Mouse (Mus musculus) left cerebral cortex, postnatal 36 days (tissue): ENCODE data around the gene Pnpla5. TPM values are rescaled to one million over a fixed set of nuclear protein-coding genes. Genes with fewer than 3 reads are reported as not detected.

Experiments used
- DNase-seq, 2 experiments: peaks; one replicate each; pipeline ENCODE4 v3.0.0; 2021 to 2022; ENCODE audit warnings: low spot score in 2 of 2, mixed read lengths in 1 of 2
- intact Hi-C: fragments of 180-260 bp; cut with DNase I; formaldehyde crosslinking; loops from one replicate; pipeline ENCODE4 v1.15.1; 2025
- microRNA-seq: library from miRNA; unstranded; fragments of <30 nt; microRNA quantifications from one replicate; pipeline ENCODE4 v1.2.0, GENCODE M21; 2022
- total RNA-seq, 2 experiments: library from RNA; stranded (reverse); gene quantifications; 2 replicates each; pipeline ENCODE4 v1.2.3; 2021

The Pnpla5 gene
- total RNA-seq, 2 experiments from 2014 or later: not detected

DNA sequence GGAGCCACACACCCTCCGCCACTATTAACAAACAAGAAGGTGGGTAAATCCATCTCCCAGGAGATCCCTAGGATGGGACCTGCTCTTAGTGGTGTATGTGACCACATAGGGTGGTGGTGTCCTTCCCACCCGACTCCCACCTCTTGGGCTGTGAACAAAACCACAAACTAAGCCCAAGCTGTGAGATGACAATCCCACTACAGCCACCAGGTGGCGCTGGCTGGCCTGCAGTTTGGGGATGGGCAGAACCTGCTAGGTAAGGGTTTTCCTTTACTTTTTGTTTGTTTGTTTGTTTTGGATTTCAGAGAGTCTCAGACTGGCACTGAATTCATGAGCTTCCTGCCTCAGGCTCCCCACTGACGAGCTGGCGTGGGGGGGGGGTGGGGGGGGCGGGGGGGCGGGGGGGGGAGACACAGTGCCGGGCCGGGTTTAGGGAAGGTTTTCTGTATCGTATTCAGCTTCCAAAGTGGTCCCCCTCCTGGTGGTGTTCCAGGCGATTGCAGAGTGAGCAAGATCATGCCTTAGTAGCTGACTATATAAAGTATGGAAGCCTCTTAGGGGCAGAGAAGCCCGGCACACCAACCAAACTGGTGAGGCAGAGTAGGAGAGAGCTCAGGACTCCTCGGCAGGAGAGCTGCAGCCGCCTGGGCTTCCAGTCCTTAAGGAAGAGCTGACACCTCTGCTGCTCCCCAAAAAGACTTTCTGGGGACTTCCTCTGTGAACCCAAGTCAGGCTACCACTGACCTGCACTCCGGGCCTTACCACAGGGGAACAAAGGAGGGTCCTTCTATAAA lies 48.9 kb downstream of the Pnpla5 start:
- peak; percentile 71 to 78 for DNase-seq
- intact Hi-C loops: loop anchor here (2.0 to 5.0 kb wide), 2 partner anchors 312 to 557 kb away; no protein-coding TSS in a partner anchor

DNA sequence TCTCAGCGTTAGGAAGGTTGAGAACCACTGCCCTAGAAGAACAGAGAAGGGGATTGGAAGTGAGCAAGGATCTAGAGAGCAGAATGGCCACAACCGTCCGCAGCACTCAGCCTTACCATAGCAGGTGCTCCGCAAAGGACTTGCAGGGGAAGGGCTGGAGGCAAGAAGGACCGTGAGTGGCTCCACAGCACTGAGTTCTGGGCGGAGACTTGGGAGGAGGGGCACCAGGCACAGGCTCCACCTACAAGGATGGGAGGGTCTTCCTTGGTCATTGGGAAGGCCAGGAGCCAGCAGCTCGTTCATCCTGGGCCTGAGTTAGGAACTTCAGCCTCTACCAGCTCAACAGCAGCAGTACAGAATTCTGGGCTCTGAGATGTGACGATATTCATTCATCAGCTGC lies 49.9 kb downstream of the Pnpla5 start:
- DNase-seq: no peak
- intact Hi-C loops: loop anchor here (2.0 to 5.0 kb wide), 2 partner anchors 311 to 558 kb away; no protein-coding TSS in a partner anchor

DNA sequence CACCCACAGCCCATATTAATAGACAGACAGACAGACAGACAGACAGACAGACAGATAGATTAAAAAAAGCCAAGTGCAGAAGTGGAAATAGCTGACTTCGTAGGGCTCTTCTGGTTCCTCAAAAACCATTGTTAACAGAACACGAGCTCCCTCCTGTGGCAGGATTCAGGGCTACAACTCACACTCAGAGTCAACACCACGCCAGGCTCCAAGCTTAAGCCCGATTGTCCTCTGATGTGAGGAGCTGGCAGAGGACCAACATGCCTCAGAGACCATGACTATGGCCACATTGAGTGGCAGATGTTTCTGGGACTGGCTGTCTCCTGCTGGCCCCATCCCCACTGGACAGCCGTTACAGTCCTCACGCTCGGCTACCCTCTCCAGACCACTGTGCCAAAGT lies 50.7 kb downstream of the Pnpla5 start:
- peak; percentile 73 to 85 for DNase-seq
- intact Hi-C loops: loop anchor here (2.0 to 5.0 kb wide), 2 partner anchors 310 to 559 kb away; no protein-coding TSS in a partner anchor

DNA sequence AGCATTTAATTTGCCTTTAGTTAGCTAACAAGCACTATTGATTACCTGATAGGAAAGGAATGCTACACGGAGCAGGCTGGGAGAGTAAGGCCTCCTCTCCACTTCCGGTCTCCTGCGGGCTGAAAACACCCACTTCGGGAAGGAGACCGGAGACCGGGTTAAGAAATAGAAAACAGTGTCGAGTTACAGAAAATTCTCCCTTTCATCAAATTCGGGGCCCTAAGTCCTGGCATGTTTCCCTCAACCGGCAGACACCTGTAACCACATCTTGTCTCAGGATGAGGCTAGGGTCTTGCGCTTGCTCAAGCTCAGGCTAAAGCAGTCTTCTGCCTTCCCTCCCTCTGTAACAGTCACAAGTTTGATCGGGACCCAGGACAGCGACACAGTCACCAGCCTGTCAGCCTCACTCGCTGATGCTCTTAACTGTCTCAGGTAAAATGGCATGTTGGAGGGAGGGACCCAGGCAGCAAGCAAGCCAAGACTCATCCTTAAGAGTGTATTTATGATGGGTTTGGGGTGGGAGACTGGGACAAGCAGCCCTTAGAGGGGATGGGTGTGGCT lies 52.8 kb downstream of the Pnpla5 start:
- intact Hi-C loops: loop anchor here (5.0 kb wide), 1 partner anchor 308 kb away; no protein-coding TSS in a partner anchor
- peak in 1 of 2 experiments; percentile 3 for DNase-seq

DNA sequence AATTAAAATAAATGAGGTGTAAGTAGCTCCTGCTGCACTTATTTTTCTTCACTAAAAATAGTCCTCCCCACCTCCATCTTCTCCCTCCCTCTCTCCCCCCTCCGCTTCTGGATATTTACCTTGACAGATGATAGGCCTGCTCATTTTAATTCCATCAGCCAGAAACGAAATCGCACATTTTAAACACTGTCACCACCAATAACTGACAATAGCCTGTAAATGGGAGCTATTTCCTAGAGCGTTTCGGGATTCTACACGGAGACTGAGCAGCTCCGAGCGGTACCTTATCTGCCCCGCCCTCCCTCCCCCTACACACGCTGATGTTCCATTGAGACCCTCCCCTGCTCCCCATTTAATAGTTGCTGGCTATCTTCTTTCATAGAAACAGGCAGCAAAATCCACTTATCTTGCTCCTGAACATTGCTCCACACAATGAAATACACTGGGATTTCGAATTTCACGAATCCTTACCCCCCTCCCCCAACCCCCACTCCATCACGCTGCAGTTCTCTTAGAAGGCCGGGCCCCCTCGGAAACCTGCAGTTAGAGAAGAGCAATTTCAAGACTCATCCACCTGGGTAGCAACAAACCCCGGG lies 53.4 kb downstream of the Pnpla5 start:
- intact Hi-C loops: loop anchor here (5.0 kb wide), 1 partner anchor 307 kb away; no protein-coding TSS in a partner anchor
- DNase-seq: no peak

DNA sequence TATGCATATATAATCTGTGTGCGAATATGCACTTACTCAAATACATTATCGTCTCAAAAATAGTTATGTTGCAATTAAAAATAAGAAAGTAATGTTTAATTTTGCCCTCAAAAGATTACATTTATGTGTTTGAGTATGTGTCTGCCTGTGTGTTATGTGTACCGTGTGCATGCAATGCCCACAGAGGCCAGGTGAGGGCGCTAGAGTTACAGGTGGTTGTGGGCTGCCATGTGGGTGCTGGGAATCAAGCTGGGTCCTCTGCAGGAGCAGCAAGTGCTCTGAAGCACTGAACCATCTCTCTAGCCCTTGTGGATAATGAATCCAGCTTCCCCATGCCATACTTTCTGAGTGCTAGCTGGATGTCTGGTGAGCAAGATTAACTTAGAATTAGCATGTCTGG lies 57.3 kb downstream of the Pnpla5 start:
- intact Hi-C loops: no loop called here

DNA sequence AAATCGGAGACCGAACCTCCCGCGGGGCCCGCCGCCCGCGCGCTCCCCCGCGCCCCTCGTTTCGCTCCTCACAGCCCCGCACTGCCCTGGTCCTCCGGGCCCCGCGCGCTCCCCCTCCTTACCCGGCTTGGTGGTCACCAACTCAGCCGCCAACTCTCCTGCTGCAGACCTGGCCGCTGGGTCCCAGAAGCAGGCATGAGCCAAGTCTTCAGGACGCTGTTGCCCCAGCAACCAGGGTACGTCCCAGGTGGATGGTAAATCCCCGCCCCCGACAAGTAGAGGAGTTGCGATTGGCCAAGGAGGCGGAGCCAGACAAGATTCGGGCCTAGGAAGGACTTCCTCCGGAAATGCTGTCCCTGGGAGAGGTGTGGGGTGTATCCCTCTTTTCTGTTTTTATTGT lies 57.8 kb downstream of the Pnpla5 start, which contains the start of gene Efcab6:
Efcab6 (minus strand) TSS at position 240 of the 400 bp plus-strand sequence.
- intact Hi-C loops: no loop called here
- peak; percentile 69 to 76 for DNase-seq

More for the DNA sequence above, 57.3 kb downstream of the Pnpla5 start:
- no peak for DNase-seq

Small RNAs within 50 kb of the gene (microRNA-seq; reads per million reads assigned to microRNA genes)
- 1.8 reads per million for gene Mir6392

Other genes starting within 250 kb of the Pnpla5 start
- gene Efcab6, start 57.8 kb downstream of the Pnpla5 start, total RNA-seq: 10 to 100 TPM; 13.0 to 13.7 TPM
- gene Sult4a1, start 17.4 kb downstream of the Pnpla5 start, total RNA-seq: 100 to 1,000 TPM; 409 to 510 TPM
- 10 to 100 TPM; 10.7 to 11.3 TPM for gene Pnpla3, start 44.7 kb upstream of the Pnpla5 start, total RNA-seq
- gene Samm50, start 69.1 kb upstream of the Pnpla5 start, total RNA-seq: 100 to 1,000 TPM in 1 of 2 experiments, 10 to 100 TPM in 1; 95.0 to 106 TPM
- gene Parvb, start 108.9 kb upstream of the Pnpla5 start, total RNA-seq: 10 to 100 TPM; 21.4 to 26.7 TPM
- 1 to 10 TPM; 5.6 to 8.6 TPM for gene Parvg, start 200.9 kb upstream of the Pnpla5 start, total RNA-seq